In genomic region chr17:29584306-29584705, GRCm38 (mm10) we compare ENCODE assay signal across 26 mouse cellular contexts. TPM values are rescaled to one million over a fixed set of nuclear protein-coding genes. Genes with fewer than 3 reads are reported as not detected.
A peak's percentile ranks its signal among the peaks of the same experiment; 100 is the strongest.
DNase-seq lines count a peak whose midpoint lies in the region; ATAC-seq and TF ChIP-seq lines count a peak whose summit lies in the region.
"Had no signal": no experiment of that assay in that cellular context is flagged by ENCODE, and none has a peak within 500 bp of the region (broad histone marks: within the 10 kb centered on the region; RNA-seq: fewer than 3 reads in every experiment).

No protein-coding gene starts in this region.

- no peaks in the 10 kb centered on the region for H3K27me3 ChIP-seq in liver, embryonic 12.5 days (replicated peaks)
- no peaks in the 10 kb centered on the region for H3K27me3 ChIP-seq in liver, postnatal 0 days (ENCODE audit: insufficient read depth, low read length)
- no peaks in the 10 kb centered on the region for H3K27me3 ChIP-seq in forebrain, postnatal 0 days (ENCODE audit: insufficient read depth, low read length)
- H3K27me3 ChIP-seq in intestine, embryonic 15.5 days (replicated peaks) = no peaks in the 10 kb centered on the region
- H3K27me3 ChIP-seq: heart, embryonic 12.5 days; limb, embryonic 15.5 days; midbrain, embryonic 15.5 days had no signal

- no peak overlapping the region for H3K4me3 ChIP-seq in liver, embryonic 12.5 days
- H3K4me3 ChIP-seq in liver, postnatal 0 days (ENCODE audit: low read depth, low read length) = no peak overlapping the region
- H3K4me3 ChIP-seq in forebrain, postnatal 0 days (ENCODE audit: low read depth, low read length) = no peak overlapping the region
- no peak overlapping the region for H3K4me3 ChIP-seq in intestine, embryonic 15.5 days (replicated peaks)
- H3K4me3 ChIP-seq: gastrocnemius, adult 2 months; heart, embryonic 12.5 days; limb, embryonic 15.5 days; megakaryocyte, embryonic 14.5 days; midbrain, embryonic 15.5 days had no signal

- 0 out of 2 replicates have a peak, but pooled peaks have one; percentile 3 for ATAC-seq in liver, embryonic 12.5 days
- no peak for ATAC-seq in liver, postnatal 0 days
- ATAC-seq in forebrain, postnatal 0 days = peak; percentile 30; the same call in 1 of the 2 replicates
- no peak for ATAC-seq in intestine, embryonic 15.5 days
- ATAC-seq: intestine, embryonic 16.5 days; midbrain, embryonic 15.5 days had no signal

- no peak for DNase-seq in liver, postnatal 0 days
- no peak for DNase-seq in forebrain, postnatal 0 days
- peak; percentile 40 to 54 for DNase-seq in natural killer cell, adult 2 months (ENCODE audit: low spot score in 2 of 2)
- peak; percentile 54 to 69 for DNase-seq in thymus, postnatal 36 days
- no peak for DNase-seq in cerebellum, postnatal 36 days
- DNase-seq: adrenal gland, postnatal 14 days; cerebellum, postnatal 10 days; gastrocnemius, adult 2 months; lung, postnatal 10 days; right cerebral cortex, postnatal 4 days had no signal

- peaks cover 46% of the 10 kb centered on the region for H3K4me1 ChIP-seq in liver, embryonic 12.5 days
- H3K4me1 ChIP-seq in liver, postnatal 0 days (ENCODE audit: insufficient read depth) = no peaks in the 10 kb centered on the region
- H3K4me1 ChIP-seq in forebrain, postnatal 0 days (ENCODE audit: insufficient read depth) = peaks cover 5% of the 10 kb centered on the region; the same call in 1 of the 2 replicates
- peaks cover 5% of the 10 kb centered on the region; the same call in 1 of the 2 replicates for H3K4me1 ChIP-seq in intestine, embryonic 15.5 days (replicated peaks)

- H3K4me2 ChIP-seq in liver, embryonic 12.5 days = peak overlapping the region; percentile 33; the same call in 1 of the 2 replicates
- no peak overlapping the region for H3K4me2 ChIP-seq in liver, postnatal 0 days (ENCODE audit: low read depth, low read length)
- no peak overlapping the region for H3K4me2 ChIP-seq in forebrain, postnatal 0 days (ENCODE audit: low read depth)
- H3K4me2 ChIP-seq in intestine, embryonic 15.5 days (replicated peaks) = no peak overlapping the region
- H3K4me2 ChIP-seq: heart, embryonic 12.5 days; hindbrain, embryonic 14.5 days; limb, embryonic 15.5 days; midbrain, embryonic 15.5 days had no signal

- no peak for TF ChIP-seq EP300 in liver, postnatal 0 days (IDR thresholded peaks at IDR 0.05; ENCODE audit: low read depth)

- 64% methylated on average over 5 of the region's 5 CpGs for WGBS in liver, embryonic 12.5 days (ENCODE audit: insufficient replicate concordance)
- WGBS in liver, postnatal 0 days (ENCODE audit: insufficient replicate concordance) = 40% methylated on average over 5 of the region's 5 CpGs
- 64% methylated on average over 5 of the region's 5 CpGs for WGBS in forebrain, postnatal 0 days
- WGBS in intestine, embryonic 15.5 days = 61% methylated on average over 5 of the region's 5 CpGs

- H3K27ac ChIP-seq in liver, embryonic 12.5 days = no peak overlapping the region
- H3K27ac ChIP-seq in liver, postnatal 0 days (ENCODE audit: low read depth) = no peak overlapping the region
- no peak overlapping the region; the same call in 1 of the 2 replicates for H3K27ac ChIP-seq in forebrain, postnatal 0 days (ENCODE audit: low read depth, low read length)
- H3K27ac ChIP-seq in intestine, embryonic 15.5 days = no peak overlapping the region
- H3K27ac ChIP-seq: gastrocnemius, adult 2 months; hindbrain, embryonic 14.5 days; kidney, postnatal 0 days; limb, embryonic 15.5 days; midbrain, embryonic 15.5 days had no signal

- TF ChIP-seq CTCF in liver, postnatal 0 days (IDR thresholded peaks at IDR 0.05; ENCODE audit: low read depth) = no peak
- no peak for TF ChIP-seq CTCF in forebrain, postnatal 0 days (IDR thresholded peaks at IDR 0.05; ENCODE audit: low read depth)

- H3K9me3 ChIP-seq in liver, embryonic 12.5 days (replicated peaks) = no peaks in the 10 kb centered on the region
- H3K9me3 ChIP-seq in liver, postnatal 0 days (ENCODE audit: low read length) = no peaks in the 10 kb centered on the region
- H3K9me3 ChIP-seq in forebrain, postnatal 0 days (ENCODE audit: low read length) = no peaks in the 10 kb centered on the region
- no peaks in the 10 kb centered on the region for H3K9me3 ChIP-seq in intestine, embryonic 15.5 days
- H3K9me3 ChIP-seq: heart, embryonic 12.5 days; limb, embryonic 15.5 days; megakaryocyte, embryonic 14.5 days; midbrain, embryonic 15.5 days had no signal

- no peak overlapping the region for H3K9ac ChIP-seq in liver, embryonic 12.5 days
- no peak overlapping the region for H3K9ac ChIP-seq in liver, postnatal 0 days (replicated peaks)
- no peak overlapping the region for H3K9ac ChIP-seq in forebrain, postnatal 0 days
- no peak overlapping the region for H3K9ac ChIP-seq in intestine, embryonic 15.5 days
- H3K9ac ChIP-seq: heart, embryonic 12.5 days; hindbrain, embryonic 14.5 days; limb, embryonic 15.5 days; midbrain, embryonic 15.5 days had no signal

- peaks cover 40% of the 10 kb centered on the region for H3K36me3 ChIP-seq in liver, embryonic 12.5 days
- peaks cover 7% of the 10 kb centered on the region for H3K36me3 ChIP-seq in liver, postnatal 0 days (replicated peaks; ENCODE audit: insufficient read depth, low read length)
- peaks cover 23% of the 10 kb centered on the region for H3K36me3 ChIP-seq in forebrain, postnatal 0 days (ENCODE audit: insufficient read depth)
- H3K36me3 ChIP-seq in intestine, embryonic 15.5 days = 0 out of 2 replicates have a peak, but pooled peaks cover under 1% of the 10 kb centered on the region

RNA-seq across cellular contexts. Expression of gene Rnf8, which starts 30.3 kb away (rescaled TPM):
- polyA plus RNA-seq in liver, embryonic 12.5 days (2016; fragmentation: Nextera tagmentation; extraction: Ambion mirVana) = 54.3 and 60.4 TPM in 2 replicates
- polyA plus RNA-seq in liver, postnatal 0 days (2015; fragmentation: Nextera tagmentation; extraction: Ambion mirVana) = 20.9 and 22.3 TPM in 2 replicates
- total RNA-seq in forebrain, postnatal 0 days (2014; rRNA removed) = 49.0 and 50.3 TPM in 2 replicates
- 60.2 and 68.8 TPM in 2 replicates for polyA plus RNA-seq in forebrain, postnatal 0 days (2015; fragmentation: Nextera tagmentation; extraction: Ambion mirVana)
- 62.8 and 64.4 TPM in 2 replicates for polyA plus RNA-seq in intestine, embryonic 15.5 days (2015; fragmentation: Nextera tagmentation; extraction: Ambion mirVana)

RNA-seq across cellular contexts. Expression of gene Gm28043, which starts 30.4 kb away (rescaled TPM):
- 1.6 and 1.7 TPM in 2 replicates for polyA plus RNA-seq in liver, embryonic 12.5 days (2016; fragmentation: Nextera tagmentation; extraction: Ambion mirVana)
- 0.49 and 0.69 TPM in 2 replicates for polyA plus RNA-seq in liver, postnatal 0 days (2015; fragmentation: Nextera tagmentation; extraction: Ambion mirVana)
- 6.2 and 7.0 TPM in 2 replicates for total RNA-seq in forebrain, postnatal 0 days (2014; rRNA removed)
- 1.3 and 2.3 TPM in 2 replicates for polyA plus RNA-seq in forebrain, postnatal 0 days (2015; fragmentation: Nextera tagmentation; extraction: Ambion mirVana)
- polyA plus RNA-seq in intestine, embryonic 15.5 days (2015; fragmentation: Nextera tagmentation; extraction: Ambion mirVana) = 2.4 and 2.7 TPM in 2 replicates

RNA-seq across cellular contexts. Expression of gene Tmem217, which starts 32.1 kb away (rescaled TPM):
- 0.67 and 0.68 TPM in 2 replicates for polyA plus RNA-seq in liver, embryonic 12.5 days (2016; fragmentation: Nextera tagmentation; extraction: Ambion mirVana)
- not detected in 2 replicates for polyA plus RNA-seq in liver, postnatal 0 days (2015; fragmentation: Nextera tagmentation; extraction: Ambion mirVana)
- total RNA-seq in forebrain, postnatal 0 days (2014; rRNA removed) = not detected in 2 replicates
- 0.16 and 0.74 TPM in 2 replicates for polyA plus RNA-seq in forebrain, postnatal 0 days (2015; fragmentation: Nextera tagmentation; extraction: Ambion mirVana)
- polyA plus RNA-seq in intestine, embryonic 15.5 days (2015; fragmentation: Nextera tagmentation; extraction: Ambion mirVana) = 0.49 and 0.80 TPM in 2 replicates
- total RNA-seq: adrenal gland, postnatal 14 days; gastrocnemius, adult 2 months; heart, postnatal 25 days; left cerebral cortex, adult 18-20 months; left cerebral cortex, postnatal 36 days had no signal
- polyA plus RNA-seq: liver, embryonic 16.5 days had no signal

RNA-seq across cellular contexts. Expression of gene Tbc1d22b, which starts 34.7 kb away (rescaled TPM):
- 7.4 and 7.9 TPM in 2 replicates for polyA plus RNA-seq in liver, embryonic 12.5 days (2016; fragmentation: Nextera tagmentation; extraction: Ambion mirVana)
- 1.9 and 2.1 TPM in 2 replicates for polyA plus RNA-seq in liver, postnatal 0 days (2015; fragmentation: Nextera tagmentation; extraction: Ambion mirVana)
- 35.5 and 38.8 TPM in 2 replicates for total RNA-seq in forebrain, postnatal 0 days (2014; rRNA removed)
- 22.4 and 29.3 TPM in 2 replicates for polyA plus RNA-seq in forebrain, postnatal 0 days (2015; fragmentation: Nextera tagmentation; extraction: Ambion mirVana)
- 13.1 and 13.8 TPM in 2 replicates for polyA plus RNA-seq in intestine, embryonic 15.5 days (2015; fragmentation: Nextera tagmentation; extraction: Ambion mirVana)

RNA-seq across cellular contexts. Expression of gene Gm17657, which starts 34.9 kb away (rescaled TPM):
- polyA plus RNA-seq in liver, embryonic 12.5 days (2016; fragmentation: Nextera tagmentation; extraction: Ambion mirVana) = not detected in 2 replicates
- polyA plus RNA-seq in liver, postnatal 0 days (2015; fragmentation: Nextera tagmentation; extraction: Ambion mirVana) = not detected in 2 replicates
- not detected in 2 replicates for total RNA-seq in forebrain, postnatal 0 days (2014; rRNA removed)
- polyA plus RNA-seq in forebrain, postnatal 0 days (2015; fragmentation: Nextera tagmentation; extraction: Ambion mirVana) = not detected in 2 replicates
- not detected in 2 replicates for polyA plus RNA-seq in intestine, embryonic 15.5 days (2015; fragmentation: Nextera tagmentation; extraction: Ambion mirVana)
- total RNA-seq: adrenal gland, postnatal 14 days; gastrocnemius, adult 2 months; heart, postnatal 25 days; left cerebral cortex, adult 18-20 months; left cerebral cortex, postnatal 36 days had no signal
- polyA plus RNA-seq: brain, embryonic 14.5 days; gonadal fat pad, adult 2 months; heart, embryonic 12.5 days; hindbrain, embryonic 14.5 days; intestine, embryonic 16.5 days; kidney, postnatal 0 days; limb, embryonic 15.5 days; liver, embryonic 16.5 days; midbrain, embryonic 15.5 days; neural tube, embryonic 11.5 days had no signal

Comparison
In these comparisons a context has a peak if more than half of its experiments do, and no peak if none do; other contexts are left out.
1. ATAC-seq: peak in liver, embryonic 12.5 days (single experiment) and forebrain, postnatal 0 days (single experiment); none in liver, postnatal 0 days (single experiment) and intestine, embryonic 15.5 days (single experiment).
2. DNase-seq: peak in natural killer cell, adult 2 months (2 of 2) and thymus, postnatal 36 days (2 of 2); none in liver, postnatal 0 days (single experiment), forebrain, postnatal 0 days (single experiment) and cerebellum, postnatal 36 days (0 of 2).